ENCODE assay signal across 29 mouse cellular contexts in the genomic region with DNA sequence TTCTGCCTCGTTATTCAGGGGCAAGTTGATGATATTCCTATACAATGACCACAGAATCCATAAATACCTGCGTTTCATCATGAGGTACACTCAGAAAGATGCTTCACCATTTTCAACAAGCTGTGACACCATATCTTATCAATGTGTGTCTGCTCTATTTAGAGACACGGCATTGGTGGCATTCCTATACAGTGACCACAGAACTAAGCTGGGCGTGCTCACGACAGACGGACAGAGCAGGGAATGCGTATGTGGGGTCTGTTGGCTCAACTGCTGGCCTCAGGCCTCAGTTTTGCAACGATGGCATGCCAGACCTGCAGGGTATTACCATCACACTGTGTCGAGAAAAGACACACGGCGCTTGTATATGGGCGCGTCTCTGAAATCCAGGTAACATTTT. TPM values are rescaled to one million over a fixed set of nuclear protein-coding genes. Genes with fewer than 3 reads are reported as not detected.
DNase-seq lines count a peak whose midpoint lies in the region; ATAC-seq lines count a peak whose summit lies in the region.
"Had no signal": no experiment of that assay in that cellular context is flagged by ENCODE, and none has a peak within 500 bp of the region (broad histone marks: within the 10 kb centered on the region; RNA-seq: fewer than 3 reads in every experiment).

No protein-coding gene starts in this region.

- ATAC-seq in heart, embryonic 14.5 days (ENCODE audit: insufficient number of reproducible peaks, insufficient read depth, low FRiP score, low read depth): peak; percentile 79
- no peak for ATAC-seq in CD4-positive, CD25-positive, alpha-beta regulatory T cell, adult 4 months
- ATAC-seq: forebrain, embryonic 13.5 days; hindbrain, embryonic 16.5 days; midbrain, embryonic 16.5 days had no signal

- 23% methylated on average over 13 of the region's 13 CpGs for WGBS in heart, embryonic 14.5 days

- peaks cover 45% of the 10 kb centered on the region for H3K36me3 ChIP-seq in heart, embryonic 14.5 days (ENCODE audit: control insufficient read depth, insufficient read depth, low read length)

- H3K27me3 ChIP-seq in heart, embryonic 14.5 days (ENCODE audit: control insufficient read depth, insufficient read depth, low read length): no peaks in the 10 kb centered on the region
- H3K27me3 ChIP-seq: limb, embryonic 15.5 days; neural tube, embryonic 12.5 days had no signal

- H3K4me3 ChIP-seq in heart, embryonic 14.5 days (ENCODE audit: control insufficient read depth in 1 of 2, insufficient read depth in 1 of 2, low read depth in 1 of 2, low read length in 2 of 2): peak overlapping the region; percentile 49 to 58
- H3K4me3 ChIP-seq: forebrain, embryonic 13.5 days; limb, embryonic 10.5 days; limb, embryonic 15.5 days; neural tube, embryonic 12.5 days had no signal

- peak overlapping the region; percentile 60 for H3K4me2 ChIP-seq in heart, embryonic 14.5 days (ENCODE audit: low read length)
- H3K4me2 ChIP-seq: forebrain, embryonic 13.5 days; limb, embryonic 15.5 days; lung, embryonic 14.5 days; midbrain, embryonic 11.5 days; neural tube, embryonic 12.5 days had no signal

- H3K4me1 ChIP-seq in heart, embryonic 14.5 days (ENCODE audit: control insufficient read depth in 2 of 2, insufficient read depth in 2 of 2, low read length in 2 of 2): peaks cover 12 to 13% of the 10 kb centered on the region in 2 experiments
- H3K4me1 ChIP-seq: forebrain, embryonic 13.5 days; limb, embryonic 10.5 days; neural tube, embryonic 12.5 days had no signal

- peak; percentile 48 for DNase-seq in gastrocnemius, adult 18-20 months (ENCODE audit: low spot score)
- DNase-seq in gastrocnemius, postnatal 4 days (ENCODE audit: low spot score in 2 of 2): no peak
- peak; percentile 37 to 68 for DNase-seq in heart, adult 9 months (ENCODE audit: low spot score in 2 of 2)
- DNase-seq in heart, postnatal 4 days: peak; percentile 70
- no peak for DNase-seq in cerebellum, adult 11 months
- no peak for DNase-seq in embryo, embryonic 11 days
- DNase-seq: adrenal gland, adult 8-10 months; cerebellum, adult 8-10 months; cerebellum, postnatal 25 days; kidney, adult 18-20 months; kidney, postnatal 4 days; lung, embryonic 14.5 days; lung, postnatal 14 days; right cerebral cortex, postnatal 4 days; thymus, adult 2 months; thymus, postnatal 4 days had no signal

- H3K9me3 ChIP-seq in heart, embryonic 14.5 days (ENCODE audit: control insufficient read depth, low read length): no peaks in the 10 kb centered on the region
- H3K9me3 ChIP-seq: forebrain, embryonic 13.5 days; G1E; limb, embryonic 10.5 days; limb, embryonic 15.5 days; neural tube, embryonic 12.5 days had no signal

- peak overlapping the region; percentile 89 for H3K9ac ChIP-seq in heart, embryonic 14.5 days (ENCODE audit: low read length)
- H3K9ac ChIP-seq: forebrain, embryonic 13.5 days; limb, embryonic 15.5 days; liver, embryonic 14.5 days; lung, embryonic 14.5 days; neural tube, embryonic 12.5 days had no signal

- peak overlapping the region; percentile 97 for H3K27ac ChIP-seq in heart, embryonic 14.5 days (replicated peaks in 1 of 2; ENCODE audit: control insufficient read depth in 1 of 2, insufficient read depth in 1 of 2, low read depth in 2 of 2, low read length in 2 of 2)
- H3K27ac ChIP-seq: forebrain, embryonic 13.5 days; kidney, postnatal 0 days; limb, embryonic 10.5 days; limb, embryonic 15.5 days; liver, embryonic 14.5 days; neural tube, embryonic 12.5 days had no signal

RNA-seq across cellular contexts. Expression of a gene that starts 1.1 kb away (rescaled TPM):
- total RNA-seq in gastrocnemius, adult 18-20 months (2021): 10 to 100 TPM; 59.2 to 95.8 TPM
- total RNA-seq in gastrocnemius, postnatal 4 days (2021): 10 to 100 TPM; 78.0 to 80.2 TPM
- 225 and 239 TPM in 2 replicates for polyA plus RNA-seq in heart, embryonic 14.5 days (2014; fragmentation: Nextera tagmentation; extraction: Ambion mirVana)
- total RNA-seq in heart, postnatal 4 days (2021): 100 to 1,000 TPM; 376 to 389 TPM
- polyA plus RNA-seq in CD4-positive, CD25-positive, alpha-beta regulatory T cell, adult 4 months (2017; shearing (Covaris generic)): under 1 TPM in 1 of 2 experiments, not detected in 1; 0.12 TPM
- total RNA-seq: megakaryocyte progenitor cell, adult 5-6 weeks had no signal
- polyA plus RNA-seq: forebrain, embryonic 13.5 days; G1E; kidney, postnatal 0 days; limb, embryonic 10.5 days; liver, embryonic 14.5 days; lung, embryonic 14.5 days; midbrain, embryonic 11.5 days had no signal

RNA-seq across cellular contexts. Expression of a gene that starts 35.1 kb away (rescaled TPM):
- 10 to 100 TPM; 80.3 to 83.8 TPM for total RNA-seq in gastrocnemius, adult 18-20 months (2021)
- total RNA-seq in gastrocnemius, postnatal 4 days (2021): 10 to 100 TPM; 28.5 to 29.2 TPM
- 30.4 and 30.9 TPM in 2 replicates for polyA plus RNA-seq in heart, embryonic 14.5 days (2014; fragmentation: Nextera tagmentation; extraction: Ambion mirVana)
- total RNA-seq in heart, postnatal 4 days (2021): 10 to 100 TPM; 27.8 to 29.5 TPM
- polyA plus RNA-seq in CD4-positive, CD25-positive, alpha-beta regulatory T cell, adult 4 months (2017; shearing (Covaris generic)): 10 to 100 TPM; 23.6 to 27.6 TPM

RNA-seq across cellular contexts. Expression of a gene that starts 35.2 kb away (rescaled TPM):
- total RNA-seq in gastrocnemius, adult 18-20 months (2021): 10 to 100 TPM; 13.7 to 14.9 TPM
- 10 to 100 TPM; 21.7 to 22.6 TPM for total RNA-seq in gastrocnemius, postnatal 4 days (2021)
- 37.2 and 39.6 TPM in 2 replicates for polyA plus RNA-seq in heart, embryonic 14.5 days (2014; fragmentation: Nextera tagmentation; extraction: Ambion mirVana)
- total RNA-seq in heart, postnatal 4 days (2021): 10 to 100 TPM; 21.7 to 21.9 TPM
- 10 to 100 TPM; 26.8 to 32.8 TPM for polyA plus RNA-seq in CD4-positive, CD25-positive, alpha-beta regulatory T cell, adult 4 months (2017; shearing (Covaris generic))

RNA-seq across cellular contexts. Expression of a gene that starts 52.4 kb away (rescaled TPM):
- total RNA-seq in gastrocnemius, adult 18-20 months (2021): 10 to 100 TPM; 11.5 to 15.0 TPM
- total RNA-seq in gastrocnemius, postnatal 4 days (2021): 10 to 100 TPM in 1 of 2 experiments, 1 to 10 TPM in 1; 8.2 to 10.6 TPM
- polyA plus RNA-seq in heart, embryonic 14.5 days (2014; fragmentation: Nextera tagmentation; extraction: Ambion mirVana): 19.6 and 21.3 TPM in 2 replicates
- total RNA-seq in heart, postnatal 4 days (2021): 1 to 10 TPM; 6.1 TPM
- polyA plus RNA-seq in CD4-positive, CD25-positive, alpha-beta regulatory T cell, adult 4 months (2017; shearing (Covaris generic)): 1 to 10 TPM; 2.8 to 3.2 TPM

Comparison
In these comparisons a context has a peak if more than half of its experiments do, and no peak if none do; other contexts are left out.
1. DNase-seq: peak in gastrocnemius, adult 18-20 months (single experiment), heart, adult 9 months (2 of 2) and heart, postnatal 4 days (single experiment); none in gastrocnemius, postnatal 4 days (0 of 2), cerebellum, adult 11 months (single experiment) and embryo, embryonic 11 days (single experiment).